Mouse (Mus musculus) cerebellum, adult 2 months (tissue): ENCODE results near the gene Rerg.

Source experiments
- CTCF ChIP-seq: fragments of 200-500 bp; IDR thresholded peaks from 2 replicates; pipeline ENCODE4 v1.5.1; 2011; ENCODE audit warnings: low read depth, mild to moderate bottlenecking, control low read depth, low read length, moderate library complexity, borderline replicate concordance; ENCODE audit not compliant: insufficient read depth
- POLR2A ChIP-seq: fragments of 200-500 bp; IDR thresholded peaks from 2 replicates; pipeline ENCODE4 v1.6.1; 2011; ENCODE audit warnings: low read length, control low read depth, borderline replicate concordance; ENCODE audit not compliant: insufficient read depth

GRCm38 (mm10) chr6:137142796-137143195 lies 27.5 kb downstream of the Rerg start:
- TF ChIP-seq CTCF: no peak
- TF ChIP-seq POLR2A: no peak
